Mouse (Mus musculus) left cerebral cortex, adult 11 months (tissue): ENCODE measurements around the gene Rrn3.

Source experiments
- DNase-seq: peaks from one replicate; pipeline ENCODE4 v3.0.0; 2022; ENCODE audit warnings: low spot score

The Rrn3 gene

DNA sequence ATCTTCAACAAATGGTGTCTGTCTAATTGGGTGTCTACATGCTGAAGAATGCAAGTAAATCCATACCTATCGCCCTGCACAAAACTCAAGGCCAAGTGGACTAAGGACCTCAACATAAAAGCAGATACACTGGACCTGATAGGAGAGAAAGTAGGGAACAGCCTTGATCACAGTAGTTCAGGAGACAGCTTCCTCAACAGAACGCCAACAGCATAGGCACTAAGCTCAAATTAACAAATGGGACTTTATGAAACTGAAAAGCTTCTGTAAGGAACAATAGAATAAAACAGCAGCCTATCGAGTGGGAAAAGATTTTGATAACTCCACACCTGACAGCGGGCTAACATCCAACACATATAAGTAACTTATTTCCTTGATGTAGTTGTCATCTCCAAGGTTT is 70.9 kb downstream of the Rrn3 start:
- no peak for DNase-seq

DNA sequence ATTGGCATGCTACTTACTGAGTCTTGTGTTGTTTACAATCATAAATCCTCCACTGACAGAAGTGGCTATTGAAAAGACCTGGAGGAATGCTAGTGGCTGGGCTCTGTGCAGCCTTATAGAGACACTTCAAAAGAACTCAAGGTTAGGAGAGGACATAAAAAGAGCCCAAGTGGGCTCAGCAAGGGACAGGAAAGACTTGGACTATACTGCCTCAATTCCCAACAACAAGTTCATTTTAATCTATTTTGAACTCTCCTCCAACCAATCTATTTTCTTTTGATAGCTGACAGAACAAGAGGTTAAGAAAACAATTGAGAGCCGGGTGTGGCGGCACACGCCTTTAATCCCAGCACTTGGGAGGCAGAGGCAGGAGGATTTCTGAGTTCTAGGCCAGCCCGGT is 73.4 kb downstream of the Rrn3 start:
- DNase-seq, result no peak
